Mouse (Mus musculus) liver, adult (tissue): ENCODE measurements around the gene Dohh.

Experiments used
- GATA4 ChIP-seq: IDR thresholded peaks from 2 replicates; pipeline ENCODE4 v1.6.1; 2014; ENCODE audit warnings: mild to moderate bottlenecking, low read length; ENCODE audit not compliant: insufficient replicate concordance

Dohh gene

DNA sequence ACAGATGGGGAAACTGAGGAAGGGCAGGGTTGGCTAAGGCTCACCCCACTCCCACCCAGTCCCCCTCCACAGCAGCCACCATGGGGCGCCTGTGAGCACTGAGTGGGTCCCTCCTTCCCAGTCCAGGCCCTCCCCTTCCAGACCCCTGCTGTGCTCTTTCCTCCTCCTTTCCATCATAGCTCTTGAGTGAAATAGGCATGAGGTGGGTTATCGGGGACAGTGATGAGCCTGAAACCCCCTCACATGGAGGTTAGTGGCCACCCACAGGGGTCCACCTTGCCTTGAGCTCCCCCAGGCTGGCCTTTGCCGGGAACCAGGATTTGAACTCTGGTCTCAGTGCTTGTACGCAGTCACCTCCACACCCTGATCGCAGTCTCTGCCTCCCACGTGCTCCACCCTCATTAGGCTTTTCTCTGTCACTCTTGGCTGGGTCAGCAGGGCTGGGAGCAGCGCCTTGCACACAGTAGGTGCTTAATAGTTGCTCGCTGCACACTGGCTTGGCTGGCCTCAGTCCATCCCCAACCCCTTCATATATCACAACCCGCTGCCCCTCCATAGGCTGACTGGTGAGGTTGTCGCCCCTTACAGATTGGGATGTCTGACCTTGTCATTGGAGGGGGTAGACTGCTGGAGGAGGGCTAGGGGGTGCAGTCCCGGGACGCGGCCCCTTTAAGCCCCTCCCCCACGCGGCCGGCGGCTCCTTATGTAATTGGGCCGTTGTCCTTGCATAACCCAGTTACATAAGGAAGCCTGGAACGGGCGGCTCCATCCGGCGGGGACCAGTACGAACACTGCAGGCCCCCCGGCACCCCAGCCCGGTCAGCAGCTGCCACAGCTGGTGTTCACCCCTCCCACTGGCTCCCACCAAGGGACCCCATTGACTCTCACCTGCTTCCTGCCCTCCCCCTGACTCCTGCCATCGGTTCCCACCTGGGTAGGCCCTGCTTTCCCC lies 29.4 kb downstream of the Dohh start:
- TF ChIP-seq GATA4 = no peak

GRCm38 (mm10) chr10:81414682-81415081 lies 30.5 kb downstream of the Dohh start:
- no peak for TF ChIP-seq GATA4

DNA sequence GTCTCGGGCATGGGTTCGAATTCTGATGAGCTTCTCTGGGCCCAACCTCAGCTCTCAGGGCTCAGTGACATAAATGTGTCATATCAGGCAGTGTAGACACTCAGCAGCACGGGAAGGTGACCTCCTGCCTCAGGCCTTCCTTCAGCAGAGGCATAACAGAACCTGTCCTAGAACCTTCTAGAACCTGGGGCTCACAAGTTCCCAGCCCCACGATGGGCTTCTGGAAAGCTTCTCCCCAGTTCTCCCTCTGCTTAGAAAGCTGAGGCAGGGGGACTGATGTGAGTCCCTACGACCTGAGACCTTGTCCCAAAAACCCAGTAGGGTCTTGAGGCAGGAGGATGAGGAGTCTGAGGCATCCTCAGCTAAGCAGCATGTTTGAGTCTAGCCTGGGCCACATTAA lies 30.9 kb downstream of the Dohh start:
- TF ChIP-seq GATA4 = no peak

DNA sequence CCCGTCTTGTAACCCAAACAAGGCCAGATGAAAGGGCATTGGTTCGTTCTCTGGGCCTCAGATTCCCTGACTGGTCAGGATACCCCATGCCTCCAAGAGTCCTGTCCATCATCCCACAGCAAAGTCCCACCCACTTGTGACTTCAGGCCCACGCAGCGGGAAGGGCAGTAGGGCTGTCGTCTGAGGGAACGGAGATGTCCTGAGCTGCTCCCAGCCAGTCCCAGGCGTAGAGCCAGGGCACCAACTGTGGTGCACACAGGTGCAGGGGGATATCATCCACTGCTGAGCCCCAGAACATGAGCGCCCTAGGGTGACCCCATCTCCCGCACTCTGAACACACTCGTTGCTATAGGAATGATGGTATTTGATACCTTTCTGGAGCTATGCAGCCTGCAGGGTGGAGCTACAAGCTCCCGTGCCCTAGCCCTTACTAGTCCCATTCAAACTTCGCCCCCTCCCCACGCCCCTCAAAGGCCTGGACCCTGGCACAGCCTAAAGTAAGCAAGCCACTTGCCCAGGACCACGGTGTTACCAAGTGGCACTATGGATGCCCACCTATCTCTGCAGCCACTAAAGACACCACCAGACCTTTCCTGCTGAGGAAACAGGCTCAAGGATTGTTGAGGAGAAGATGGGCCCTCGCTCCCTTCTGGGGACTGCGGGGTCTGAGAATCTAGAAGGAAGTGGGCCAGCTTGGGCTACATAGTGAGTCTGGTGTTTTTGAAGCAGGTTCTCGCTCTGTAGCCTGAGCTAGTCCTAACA lies 31.5 kb downstream of the Dohh start:
- no peak for TF ChIP-seq GATA4

GRCm38 (mm10) chr10:81416581-81417226 lies 32.5 kb downstream of the Dohh start:
- TF ChIP-seq GATA4 = no peak; the same call in 1 of the 2 replicates

- TF ChIP-seq GATA4 = no peak
These were observed 33.3 kb downstream of the Dohh start for GRCm38 (mm10) chr10:81417227-81418215.

- no peak for TF ChIP-seq GATA4
These were observed 34.2 kb downstream of the Dohh start for GRCm38 (mm10) chr10:81418216-81419070.

GRCm38 (mm10) chr10:81419111-81419928 lies 35.1 kb downstream of the Dohh start:
- no peak for TF ChIP-seq GATA4

GRCm38 (mm10) chr10:81420191-81420767 lies 36.1 kb downstream of the Dohh start:
- no peak for TF ChIP-seq GATA4

GRCm38 (mm10) chr10:81421041-81421796 lies 37.0 kb downstream of the Dohh start:
- no peak for TF ChIP-seq GATA4

DNA sequence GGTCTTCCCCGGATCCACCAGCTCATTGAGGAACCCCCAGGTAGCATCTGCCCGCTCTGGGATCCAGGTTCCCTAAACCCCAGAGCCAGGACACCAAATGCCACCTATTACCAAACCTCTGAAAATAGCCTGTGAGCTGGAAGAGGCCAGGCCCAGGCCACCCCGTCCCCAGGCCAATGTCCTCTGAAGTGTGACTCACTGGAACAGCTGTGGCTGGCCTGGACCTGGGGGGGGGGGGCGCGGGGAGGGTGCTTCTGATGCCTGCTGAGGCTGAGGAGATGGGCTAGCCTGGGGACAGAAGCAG lies 37.5 kb downstream of the Dohh start:
- TF ChIP-seq GATA4 = no peak

DNA sequence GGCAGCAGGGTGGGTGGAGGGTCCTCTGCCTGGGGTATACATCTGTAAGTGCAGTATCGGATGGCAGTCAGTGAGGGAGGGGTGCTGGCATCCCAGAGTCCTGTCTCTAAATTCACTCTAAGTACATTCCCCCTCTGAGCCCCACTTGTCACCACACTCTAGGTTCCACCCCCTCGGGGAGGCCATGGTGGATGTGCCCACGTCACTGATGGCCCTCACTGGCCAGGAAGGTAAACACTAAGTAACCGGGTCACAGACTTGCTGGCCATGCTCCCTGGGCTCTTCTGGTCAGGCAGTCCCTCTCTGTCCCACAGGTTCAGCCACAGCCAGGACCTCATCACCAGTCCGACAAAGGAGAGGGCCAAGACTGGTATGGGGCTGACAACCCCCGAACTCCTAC lies 38.0 kb downstream of the Dohh start:
- no peak for TF ChIP-seq GATA4
